ENCODE assay signal across 10 mouse cellular contexts in the genomic region with DNA sequence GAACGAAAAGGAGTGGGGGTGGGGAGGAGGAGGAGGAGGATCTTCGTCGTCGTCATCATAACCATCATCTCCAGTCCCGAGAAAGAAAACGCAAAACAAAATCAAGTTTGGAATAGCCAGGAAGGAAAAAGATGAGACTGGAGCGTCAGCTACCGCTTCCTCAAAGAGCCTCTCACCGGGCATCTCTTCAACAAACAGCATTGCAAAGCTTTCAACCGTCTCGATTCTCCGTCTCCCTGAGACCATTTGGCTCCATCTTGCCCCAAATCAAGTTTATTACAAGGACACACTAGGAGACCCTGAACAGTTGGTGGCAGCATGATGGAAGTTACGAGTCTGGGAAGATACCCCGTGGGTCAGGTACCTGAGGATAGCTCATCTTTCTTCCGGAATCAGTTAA. TPM values are rescaled to one million over a fixed set of nuclear protein-coding genes. Genes with fewer than 3 reads are reported as not detected.
A peak's percentile ranks its signal among the peaks of the same experiment; 100 is the strongest.
DNase-seq lines count a peak whose midpoint lies in the region; ATAC-seq lines count a peak whose summit lies in the region.
"Had no signal": no experiment of that assay in that cellular context is flagged by ENCODE, and none has a peak within 500 bp of the region (broad histone marks: within the 10 kb centered on the region; RNA-seq: fewer than 3 reads in every experiment).

No protein-coding gene starts in this region.

- peak overlapping the region; percentile 40 for H3K4me3 ChIP-seq in heart, embryonic 15.5 days
- no peak overlapping the region; the same call in 1 of the 2 replicates for H3K4me3 ChIP-seq in embryonic facial prominence, embryonic 11.5 days (ENCODE audit: low read depth, low read length)
- peak overlapping the region; percentile 33 for H3K4me3 ChIP-seq in hindbrain, embryonic 12.5 days
- H3K4me3 ChIP-seq in midbrain, embryonic 14.5 days (replicated peaks; ENCODE audit: low read depth, low read length) = peak overlapping the region; percentile 35
- H3K4me3 ChIP-seq: myocyte had no signal

- no peak overlapping the region for H3K27ac ChIP-seq in heart, embryonic 15.5 days
- no peak overlapping the region for H3K27ac ChIP-seq in embryonic facial prominence, embryonic 11.5 days (replicated peaks; ENCODE audit: low read depth, low read length)
- H3K27ac ChIP-seq in hindbrain, embryonic 12.5 days = no peak overlapping the region
- H3K27ac ChIP-seq in midbrain, embryonic 14.5 days (replicated peaks; ENCODE audit: low read depth, low read length) = no peak overlapping the region

- H3K4me2 ChIP-seq in heart, embryonic 15.5 days = peak overlapping the region; percentile 61
- peak overlapping the region; percentile 13; the same call in 1 of the 2 replicates for H3K4me2 ChIP-seq in embryonic facial prominence, embryonic 11.5 days (ENCODE audit: low read depth, low read length)
- peak overlapping the region; percentile 54 for H3K4me2 ChIP-seq in hindbrain, embryonic 12.5 days (replicated peaks)
- peak overlapping the region; percentile 60 for H3K4me2 ChIP-seq in midbrain, embryonic 14.5 days (ENCODE audit: low read length)

- H3K36me3 ChIP-seq in heart, embryonic 15.5 days = no peaks in the 10 kb centered on the region
- no peaks in the 10 kb centered on the region for H3K36me3 ChIP-seq in embryonic facial prominence, embryonic 11.5 days (replicated peaks; ENCODE audit: control insufficient read depth, insufficient read depth, low read depth, low read length)
- no peaks in the 10 kb centered on the region for H3K36me3 ChIP-seq in hindbrain, embryonic 12.5 days
- H3K36me3 ChIP-seq in midbrain, embryonic 14.5 days (ENCODE audit: control insufficient read depth, insufficient read depth, low read length) = no peaks in the 10 kb centered on the region
- H3K36me3 ChIP-seq: G1E had no signal

- peaks cover 45% of the 10 kb centered on the region for H3K27me3 ChIP-seq in heart, embryonic 15.5 days
- H3K27me3 ChIP-seq in embryonic facial prominence, embryonic 11.5 days (ENCODE audit: control insufficient read depth, insufficient read depth, low read length) = peaks cover 31% of the 10 kb centered on the region
- H3K27me3 ChIP-seq in hindbrain, embryonic 12.5 days = peaks cover 61% of the 10 kb centered on the region
- peaks cover 40% of the 10 kb centered on the region for H3K27me3 ChIP-seq in midbrain, embryonic 14.5 days (ENCODE audit: control insufficient read depth, insufficient read depth, low read length)

- WGBS in heart, embryonic 15.5 days = 4% methylated on average over 15 of the region's 15 CpGs
- WGBS in embryonic facial prominence, embryonic 11.5 days = 10% methylated on average over 15 of the region's 15 CpGs
- WGBS in hindbrain, embryonic 12.5 days = 11% methylated on average over 15 of the region's 15 CpGs
- 8% methylated on average over 15 of the region's 15 CpGs for WGBS in midbrain, embryonic 14.5 days

- DNase-seq in heart, postnatal 25 days (ENCODE audit: low spot score) = no peak
- DNase-seq in embryonic facial prominence, embryonic 11.5 days (ENCODE audit: low spot score) = no peak
- no peak for DNase-seq in midbrain, embryonic 14.5 days
- no peak for DNase-seq in thymus, postnatal 36 days
- no peak for DNase-seq in spleen, adult 18-20 months
- DNase-seq in kidney, postnatal 36 days = no peak

- intact Hi-C loops in heart, postnatal 25 days (cut with DNase I) = no loop called here

- peaks cover 29% of the 10 kb centered on the region for H3K4me1 ChIP-seq in heart, embryonic 15.5 days (replicated peaks)
- peaks cover 3% of the 10 kb centered on the region; the same call in 1 of the 2 replicates for H3K4me1 ChIP-seq in embryonic facial prominence, embryonic 11.5 days (ENCODE audit: control insufficient read depth, insufficient read depth, low read length)
- H3K4me1 ChIP-seq in hindbrain, embryonic 12.5 days = peaks cover 19% of the 10 kb centered on the region
- H3K4me1 ChIP-seq in midbrain, embryonic 14.5 days (ENCODE audit: control insufficient read depth, insufficient read depth, low read length) = peaks cover 13% of the 10 kb centered on the region

- H3K9ac ChIP-seq in heart, embryonic 15.5 days = no peak overlapping the region
- no peak overlapping the region for H3K9ac ChIP-seq in embryonic facial prominence, embryonic 11.5 days (replicated peaks; ENCODE audit: low read length)
- no peak overlapping the region for H3K9ac ChIP-seq in hindbrain, embryonic 12.5 days
- H3K9ac ChIP-seq in midbrain, embryonic 14.5 days (replicated peaks; ENCODE audit: low read length) = no peak overlapping the region; the same call in 1 of the 2 replicates

- no peaks in the 10 kb centered on the region for H3K9me3 ChIP-seq in heart, embryonic 15.5 days (replicated peaks)
- no peaks in the 10 kb centered on the region for H3K9me3 ChIP-seq in embryonic facial prominence, embryonic 11.5 days (replicated peaks; ENCODE audit: control insufficient read depth, low read length)
- no peaks in the 10 kb centered on the region for H3K9me3 ChIP-seq in hindbrain, embryonic 12.5 days (replicated peaks)
- H3K9me3 ChIP-seq in midbrain, embryonic 14.5 days (ENCODE audit: control insufficient read depth, low read length) = no peaks in the 10 kb centered on the region
- H3K9me3 ChIP-seq: G1E had no signal

- ATAC-seq in heart, embryonic 15.5 days (replicated peaks; ENCODE audit: insufficient number of reproducible peaks, insufficient read depth, low FRiP score, low read depth) = no peak
- no peak for ATAC-seq in embryonic facial prominence, embryonic 11.5 days (replicated peaks; ENCODE audit: insufficient number of reproducible peaks, low FRiP score, low TSS enrichment, low read depth)
- no peak for ATAC-seq in hindbrain, embryonic 12.5 days (ENCODE audit: low FRiP score)
- no peak for ATAC-seq in midbrain, embryonic 14.5 days (ENCODE audit: low FRiP score, low TSS enrichment)

RNA-seq across cellular contexts. Expression of gene Car4, which starts 0.4 kb away (rescaled TPM):
- 0.60 and 0.90 TPM in 2 replicates for polyA plus RNA-seq in heart, embryonic 15.5 days (2015; fragmentation: Nextera tagmentation; extraction: Ambion mirVana)
- total RNA-seq in heart, postnatal 25 days (2021) = 10 to 100 TPM; 32.8 to 47.4 TPM
- polyA plus RNA-seq in embryonic facial prominence, embryonic 11.5 days (2014; fragmentation: Nextera tagmentation; extraction: Ambion mirVana) = 1.6 and 2.0 TPM in 2 replicates
- 3.2 and 3.9 TPM in 2 replicates for polyA plus RNA-seq in hindbrain, embryonic 12.5 days (2016; fragmentation: Nextera tagmentation; extraction: Ambion mirVana)
- 3.3 and 5.2 TPM in 2 replicates for polyA plus RNA-seq in midbrain, embryonic 14.5 days (2014; fragmentation: Nextera tagmentation; extraction: Ambion mirVana)
- total RNA-seq: G1E had no signal
- polyA plus RNA-seq: G1E, myocyte had no signal

RNA-seq across cellular contexts. Expression of gene Znhit3, which starts 41.0 kb away (rescaled TPM):
- polyA plus RNA-seq in heart, embryonic 15.5 days (2015; fragmentation: Nextera tagmentation; extraction: Ambion mirVana) = 31.4 and 36.2 TPM in 2 replicates
- 10 to 100 TPM in 1 of 2 experiments, 1 to 10 TPM in 1; 7.6 to 10.2 TPM for total RNA-seq in heart, postnatal 25 days (2021)
- polyA plus RNA-seq in embryonic facial prominence, embryonic 11.5 days (2014; fragmentation: Nextera tagmentation; extraction: Ambion mirVana) = 67.9 and 77.0 TPM in 2 replicates
- 55.4 and 56.4 TPM in 2 replicates for polyA plus RNA-seq in hindbrain, embryonic 12.5 days (2016; fragmentation: Nextera tagmentation; extraction: Ambion mirVana)
- polyA plus RNA-seq in midbrain, embryonic 14.5 days (2014; fragmentation: Nextera tagmentation; extraction: Ambion mirVana) = 61.7 and 65.1 TPM in 2 replicates
